Mouse (Mus musculus): ENCODE measurements at regions not wholly inside any gene's neighbourhood (a gene's known extent, or its start where the extent isn't known, plus 50 kb on each side); places are given as distances from the start of the nearest gene placed in this dataset.

DNA sequence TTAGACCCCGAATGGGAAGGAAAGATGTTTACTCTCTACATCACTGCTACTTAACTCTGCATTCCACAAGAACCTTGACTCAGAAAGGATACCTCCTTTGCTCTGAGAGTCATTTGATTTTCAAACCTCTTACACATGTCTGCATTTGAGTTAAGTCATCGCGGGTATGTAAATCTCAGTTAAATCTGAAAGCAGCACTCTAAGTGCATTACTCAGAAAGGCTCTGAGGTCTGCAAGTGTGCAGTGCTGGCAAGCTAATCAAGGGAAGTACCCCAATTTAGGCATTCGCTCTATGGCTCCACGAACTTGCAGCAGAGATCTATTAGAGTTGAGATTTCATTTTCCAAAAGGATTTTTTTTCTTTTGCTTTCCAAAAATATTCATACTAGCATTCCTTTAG, 538.2 kb downstream of the Nfib start:
- TF ChIP-seq EP300 (IDR thresholded peaks at IDR 0.05) (no peak), CTCF (IDR thresholded peaks at IDR 0.05) (no peak)

Measured in lung, postnatal 0 days (tissue).